Mouse (Mus musculus) small intestine, adult 2 months (tissue): Measurements from ENCODE around the gene Ube2d1.

Experiments
- CTCF ChIP-seq: fragments of 200-500 bp; IDR thresholded peaks from 2 replicates; pipeline ENCODE4 v1.5.1; 2012; ENCODE audit warnings: low read depth, mild to moderate bottlenecking, control low read depth, inconsistent platforms, low read length, moderate library complexity, mixed read lengths; ENCODE audit not compliant: insufficient replicate concordance, insufficient read length; ENCODE audit errors: extremely low read depth
- POLR2A ChIP-seq: fragments of 200-500 bp; IDR thresholded peaks from 2 replicates; pipeline ENCODE4 v1.6.1; 2012; ENCODE audit warnings: low read depth, mild to moderate bottlenecking, control low read depth, inconsistent platforms, low read length, moderate library complexity

DNA sequence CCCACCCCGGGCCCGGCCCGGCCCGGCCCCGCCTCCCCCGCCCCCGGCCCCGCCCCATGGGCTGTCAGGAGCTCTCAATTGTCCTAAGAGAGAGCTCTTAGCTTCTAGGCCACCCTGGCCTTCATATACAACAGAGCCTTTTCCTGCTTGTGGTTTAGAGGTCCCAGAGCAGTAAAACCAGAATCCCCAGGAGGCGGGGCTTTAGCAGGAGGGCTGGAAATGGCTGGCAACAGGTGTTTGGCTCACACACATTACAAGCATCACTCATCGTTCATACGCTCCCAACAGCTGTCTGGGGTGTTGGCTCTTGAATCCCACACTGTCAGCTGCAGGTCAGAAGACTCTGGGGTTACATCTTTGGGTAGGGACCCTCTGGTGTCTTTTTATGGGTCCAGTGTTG lies 7.2 kb upstream of the Ube2d1 start:
- no peak for TF ChIP-seq POLR2A
- TF ChIP-seq CTCF, result no peak
